Mouse (Mus musculus) intestine, embryonic 15.5 days (tissue): Measurements from ENCODE around the gene Dgkd. TPM values are rescaled to one million over a fixed set of nuclear protein-coding genes. Genes with fewer than 3 reads are reported as not detected.
"Not testable (repeated sequence)": the region's sequence is repeated elsewhere in the genome, so short reads cannot be mapped to it uniquely, and the experiment has no call there.

Source experiments
- ATAC-seq: fragments of 200-750 bp; cut with Nextera tagmentation; 2 replicates; pipeline ENCODE4 v1.8.0; 2017; ENCODE audit warnings: moderate TSS enrichment, moderate library complexity
- H3K27ac ChIP-seq: fragments of 300-500 bp; sonication (generic); 2 replicates; pipeline ENCODE4 v1.5.1; 2015; ENCODE audit warnings: mild to moderate bottlenecking, inconsistent platforms
- H3K27me3 ChIP-seq: fragments of 300-500 bp; sonication (generic); replicated peaks from 2 replicates; pipeline ENCODE4 v1.6.1; 2015; ENCODE audit warnings: inconsistent platforms
- H3K36me3 ChIP-seq: fragments of 300-500 bp; sonication (generic); 2 replicates; pipeline ENCODE4 v1.6.1; 2015; ENCODE audit warnings: inconsistent platforms
- H3K4me1 ChIP-seq: fragments of 300-500 bp; sonication (generic); replicated peaks from 2 replicates; pipeline ENCODE4 v1.6.1; 2015; ENCODE audit warnings: inconsistent platforms
- H3K4me2 ChIP-seq: fragments of 300-500 bp; sonication (generic); replicated peaks from 2 replicates; pipeline ENCODE4 v1.6.1; 2015; ENCODE audit warnings: mild to moderate bottlenecking, inconsistent platforms
- H3K4me3 ChIP-seq: fragments of 300-500 bp; sonication (generic); replicated peaks from 2 replicates; pipeline ENCODE4 v1.5.1; 2015; ENCODE audit warnings: inconsistent platforms
- H3K9ac ChIP-seq: fragments of 300-500 bp; sonication (generic); 2 replicates; pipeline ENCODE4 v1.6.1; 2015; ENCODE audit warnings: inconsistent platforms
- H3K9me3 ChIP-seq: fragments of 300-500 bp; sonication (generic); 2 replicates; pipeline ENCODE4 v1.6.1; 2016; ENCODE audit warnings: inconsistent platforms
- WGBS: fragments of 180-500 bp; shearing (Covaris S2); methylation state at CpG from one replicate; pipeline ENCODE4 v1.1.7; 2015; 5-methylcytosine and 5-hydroxymethylcytosine counted together
- polyA plus RNA-seq: library from polyadenylated mRNA; unstranded; fragments of >200 nt; fragmentation: Nextera tagmentation; extraction: Ambion mirVana; gene quantifications from 2 replicates; pipeline ENCODE4 v1.2.1, GENCODE M21; 2015

Gene Dgkd
- 28.2 and 31.8 TPM in 2 replicates for polyA plus RNA-seq

GRCm38 (mm10) chr1:87852892-87853600, at the start of gene Dgkd:
TSS of gene Dgkd (plus strand) at chr1:87853287.
- Histone ChIP-seq H3K36me3 (no peaks in the 10 kb centered on the region), H3K4me1 (peaks cover 25% of the 10 kb centered on the region), H3K27me3 (no peaks in the 10 kb centered on the region), H3K27ac (peak within 1 kb of the TSS; percentile 70), H3K9me3 (no peaks in the 10 kb centered on the region), H3K4me3 (peak within 1 kb of the TSS; percentile 98), H3K9ac (peak within 1 kb of the TSS; percentile 95), H3K4me2 (peak within 1 kb of the TSS; percentile 92)
- peak; percentile 97 for ATAC-seq
- WGBS = under 1% methylated on average over 46 of the region's 74 CpGs

GRCm38 (mm10) chr1:87803576-87803975, 49.5 kb upstream of the Dgkd start, which contains the start of gene Sag:
TSS of gene Sag (plus strand) at chr1:87803680.
- no peak within 1 kb of the TSS for H3K4me3 ChIP-seq
- 73% methylated on average over 6 of the region's 6 CpGs for WGBS
- H3K27me3 ChIP-seq = no peaks in the 10 kb centered on the region

GRCm38 (mm10) chr1:87807751-87808150, 45.3 kb upstream of the Dgkd start:
- ATAC-seq = no peak
- no peak overlapping the region for H3K27ac ChIP-seq
- H3K36me3 ChIP-seq = no peaks in the 10 kb centered on the region
- no peak overlapping the region for H3K4me3 ChIP-seq
- no peaks in the 10 kb centered on the region for H3K9me3 ChIP-seq
- no peaks in the 10 kb centered on the region for H3K27me3 ChIP-seq
- WGBS = 65% methylated on average over 1 of the region's 1 CpGs
- no peak overlapping the region for H3K4me2 ChIP-seq
- no peaks in the 10 kb centered on the region for H3K4me1 ChIP-seq
- no peak overlapping the region for H3K9ac ChIP-seq

More at GRCm38 (mm10) chr1:87803576-87803975, 49.5 kb upstream of the Dgkd start, which contains the start of gene Sag:
- ATAC-seq = no peak
- Histone ChIP-seq H3K4me1 (no peaks in the 10 kb centered on the region), H3K9me3 (no peaks in the 10 kb centered on the region), H3K36me3 (no peaks in the 10 kb centered on the region), H3K9ac (no peak within 1 kb of the TSS), H3K27ac (no peak within 1 kb of the TSS), H3K4me2 (no peak within 1 kb of the TSS)

- Histone ChIP-seq H3K27me3 (no peaks in the 10 kb centered on the region), H3K9me3 (no peaks in the 10 kb centered on the region), H3K36me3 (no peaks in the 10 kb centered on the region), H3K4me3 (no peak overlapping the region), H3K4me2 (no peak overlapping the region), H3K27ac (no peak overlapping the region), H3K9ac (no peak overlapping the region), H3K4me1 (no peaks in the 10 kb centered on the region)
- no peak for ATAC-seq
- WGBS = 87% methylated on average over 7 of the region's 7 CpGs
Measured at GRCm38 (mm10) chr1:87811391-87811790, 41.7 kb upstream of the Dgkd start.

- H3K36me3 ChIP-seq = no peaks in the 10 kb centered on the region
- H3K27ac ChIP-seq = no peak overlapping the region
- no peak for ATAC-seq
- H3K9ac ChIP-seq = no peak overlapping the region
- 55% methylated on average over 10 of the region's 10 CpGs for WGBS
- H3K4me3 ChIP-seq = no peak overlapping the region
- no peaks in the 10 kb centered on the region for H3K9me3 ChIP-seq
- no peaks in the 10 kb centered on the region for H3K27me3 ChIP-seq
- H3K4me1 ChIP-seq = no peaks in the 10 kb centered on the region
- no peak overlapping the region for H3K4me2 ChIP-seq
Measured at GRCm38 (mm10) chr1:87812061-87812460, 41.0 kb upstream of the Dgkd start.

GRCm38 (mm10) chr1:87813155-87813554, 39.9 kb upstream of the Dgkd start:
- ATAC-seq = no peak
- WGBS = 76% methylated on average over 6 of the region's 6 CpGs
- Histone ChIP-seq H3K9me3 (no peaks in the 10 kb centered on the region), H3K4me1 (no peaks in the 10 kb centered on the region), H3K36me3 (no peaks in the 10 kb centered on the region), H3K9ac (no peak overlapping the region), H3K27ac (no peak overlapping the region), H3K4me3 (no peak overlapping the region), H3K27me3 (no peaks in the 10 kb centered on the region), H3K4me2 (no peak overlapping the region)

- no peak for ATAC-seq
- Histone ChIP-seq H3K4me1 (no peaks in the 10 kb centered on the region), H3K4me2 (no peak overlapping the region), H3K4me3 (no peak overlapping the region), H3K27me3 (no peaks in the 10 kb centered on the region), H3K36me3 (no peaks in the 10 kb centered on the region), H3K9ac (no peak overlapping the region), H3K9me3 (no peaks in the 10 kb centered on the region), H3K27ac (no peak overlapping the region)
- WGBS = 51% methylated on average over 7 of the region's 7 CpGs
Measured at GRCm38 (mm10) chr1:87813681-87814080, 39.4 kb upstream of the Dgkd start.

- H3K9ac ChIP-seq = no peak overlapping the region
- no peak overlapping the region for H3K4me3 ChIP-seq
- 94% methylated on average over 10 of the region's 10 CpGs for WGBS
- no peak for ATAC-seq
- H3K27ac ChIP-seq = no peak overlapping the region
- 0 out of 2 replicates have a peak, but pooled peaks cover 6% of the 10 kb centered on the region for H3K4me1 ChIP-seq
- H3K36me3 ChIP-seq = no peaks in the 10 kb centered on the region
- no peaks in the 10 kb centered on the region for H3K27me3 ChIP-seq
- H3K4me2 ChIP-seq = no peak overlapping the region
- no peaks in the 10 kb centered on the region for H3K9me3 ChIP-seq
Measured at GRCm38 (mm10) chr1:87824420-87824995, 28.6 kb upstream of the Dgkd start.

GRCm38 (mm10) chr1:87825281-87825680, 27.8 kb upstream of the Dgkd start:
- no peak overlapping the region for H3K9ac ChIP-seq
- no peaks in the 10 kb centered on the region for H3K27me3 ChIP-seq
- no peak overlapping the region for H3K4me2 ChIP-seq
- H3K4me1 ChIP-seq = 0 out of 2 replicates have a peak, but pooled peaks cover 6% of the 10 kb centered on the region
- H3K27ac ChIP-seq = no peak overlapping the region
- H3K36me3 ChIP-seq = no peaks in the 10 kb centered on the region
- no peak overlapping the region for H3K4me3 ChIP-seq
- no peak for ATAC-seq
- WGBS = 82% methylated on average over 5 of the region's 5 CpGs
- no peaks in the 10 kb centered on the region for H3K9me3 ChIP-seq

- Histone ChIP-seq H3K4me2 (no peak overlapping the region), H3K9ac (no peak overlapping the region), H3K27me3 (no peaks in the 10 kb centered on the region), H3K9me3 (no peaks in the 10 kb centered on the region), H3K4me1 (0 out of 2 replicates have a peak, but pooled peaks cover 6% of the 10 kb centered on the region), H3K4me3 (no peak overlapping the region), H3K27ac (no peak overlapping the region), H3K36me3 (no peaks in the 10 kb centered on the region)
- WGBS = 82% methylated on average over 6 of the region's 6 CpGs
- no peak for ATAC-seq
Measured at GRCm38 (mm10) chr1:87825991-87826390, 27.1 kb upstream of the Dgkd start.

GRCm38 (mm10) chr1:87826474-87826873, 26.6 kb upstream of the Dgkd start:
- H3K27me3 ChIP-seq = no peaks in the 10 kb centered on the region
- no peaks in the 10 kb centered on the region for H3K9me3 ChIP-seq
- H3K27ac ChIP-seq = no peak overlapping the region
- ATAC-seq = no peak
- 80% methylated on average over 2 of the region's 2 CpGs for WGBS
- no peak overlapping the region for H3K4me3 ChIP-seq
- H3K9ac ChIP-seq = no peak overlapping the region
- 0 out of 2 replicates have a peak, but pooled peaks cover 6% of the 10 kb centered on the region for H3K4me1 ChIP-seq
- no peaks in the 10 kb centered on the region for H3K36me3 ChIP-seq
- H3K4me2 ChIP-seq = no peak overlapping the region

GRCm38 (mm10) chr1:87827476-87827875, 25.6 kb upstream of the Dgkd start:
- H3K9ac ChIP-seq, H3K4me1 ChIP-seq, H3K27ac ChIP-seq, H3K27me3 ChIP-seq, ATAC-seq, H3K4me3 ChIP-seq, H3K9me3 ChIP-seq, H3K4me2 ChIP-seq, H3K36me3 ChIP-seq: not testable (repeated sequence)
- WGBS = 84% methylated on average over 1 of the region's 1 CpGs

GRCm38 (mm10) chr1:87828185-87828584, 24.9 kb upstream of the Dgkd start:
- H3K36me3 ChIP-seq = no peaks in the 10 kb centered on the region
- H3K9me3 ChIP-seq = no peaks in the 10 kb centered on the region
- no peak for ATAC-seq
- H3K27ac ChIP-seq = no peak overlapping the region
- 0 out of 2 replicates have a peak, but pooled peaks cover 6% of the 10 kb centered on the region for H3K4me1 ChIP-seq
- H3K9ac ChIP-seq = no peak overlapping the region
- no peaks in the 10 kb centered on the region for H3K27me3 ChIP-seq
- no peak overlapping the region for H3K4me3 ChIP-seq
- WGBS = 43% methylated on average over 9 of the region's 9 CpGs
- no peak overlapping the region for H3K4me2 ChIP-seq
